ENCODE assay signal across 27 mouse cellular contexts in genomic region chr4:127485238-127485637, GRCm38 (mm10).
A peak's percentile ranks its signal among the peaks of the same experiment; 100 is the strongest.
DNase-seq lines count a peak whose midpoint lies in the region; ATAC-seq and TF ChIP-seq lines count a peak whose summit lies in the region.
"Had no signal": no experiment of that assay in that cellular context is flagged by ENCODE, and none has a peak within 500 bp of the region (broad histone marks: within the 10 kb centered on the region; RNA-seq: fewer than 3 reads in every experiment).

No protein-coding gene starts in this region.

- TF ChIP-seq EP300 in lung, postnatal 0 days (IDR thresholded peaks at IDR 0.05) = no peak

- no peak overlapping the region for H3K4me2 ChIP-seq in intestine, postnatal 0 days (replicated peaks; ENCODE audit: low read depth)
- H3K4me2 ChIP-seq in intestine, embryonic 15.5 days (replicated peaks) = no peak overlapping the region
- H3K4me2 ChIP-seq in lung, postnatal 0 days (replicated peaks; ENCODE audit: low read depth, low read length) = no peak overlapping the region
- H3K4me2 ChIP-seq: embryonic facial prominence, embryonic 13.5 days; forebrain, embryonic 13.5 days; hindbrain, embryonic 12.5 days; limb, embryonic 15.5 days; liver, embryonic 15.5 days; midbrain, embryonic 13.5 days; neural tube, embryonic 13.5 days had no signal

- no peaks in the 10 kb centered on the region for H3K4me1 ChIP-seq in intestine, postnatal 0 days (replicated peaks; ENCODE audit: control insufficient read depth, insufficient read depth, low read length)
- H3K4me1 ChIP-seq in intestine, embryonic 15.5 days (replicated peaks) = no peaks in the 10 kb centered on the region
- no peaks in the 10 kb centered on the region for H3K4me1 ChIP-seq in lung, postnatal 0 days (ENCODE audit: insufficient read depth, low read depth, low read length)
- peaks cover 1% of the 10 kb centered on the region; the same call in 1 of the 2 replicates for H3K4me1 ChIP-seq in cortical plate, adult 2 months (ENCODE audit: control insufficient read depth, insufficient read depth, low read length)
- H3K4me1 ChIP-seq: embryonic facial prominence, embryonic 13.5 days; forebrain, embryonic 13.5 days; limb, embryonic 15.5 days; liver, embryonic 15.5 days had no signal

- TF ChIP-seq POLR2A in cortical plate, adult 2 months (IDR thresholded peaks at IDR 0.05; ENCODE audit: extremely low read depth, insufficient read depth, low read length) = no peak

- no peaks in the 10 kb centered on the region for H3K27me3 ChIP-seq in intestine, postnatal 0 days (replicated peaks; ENCODE audit: control insufficient read depth, insufficient read depth, low read length)
- H3K27me3 ChIP-seq in intestine, embryonic 15.5 days (replicated peaks) = no peaks in the 10 kb centered on the region
- H3K27me3 ChIP-seq in lung, postnatal 0 days (replicated peaks; ENCODE audit: insufficient read depth, low read length) = no peaks in the 10 kb centered on the region
- H3K27me3 ChIP-seq: embryonic facial prominence, embryonic 13.5 days; forebrain, embryonic 13.5 days; hindbrain, embryonic 12.5 days; limb, embryonic 15.5 days; liver, embryonic 15.5 days; midbrain, embryonic 13.5 days; neural tube, embryonic 13.5 days had no signal

- DNase-seq in lung, postnatal 0 days (ENCODE audit: low spot score) = no peak
- DNase-seq in lung, postnatal 14 days = no peak
- DNase-seq in R1 (ENCODE audit: low read depth, low spot score) = peak; percentile 30
- DNase-seq in gastrocnemius, postnatal 25 days = no peak
- DNase-seq: cerebellum, adult 11-12 months; embryo, embryonic 11 days; kidney, adult 8-10 months; kidney, postnatal 25 days; layer of hippocampus, adult 9-11 months; left cerebral cortex, postnatal 4 days; right cerebral cortex, adult 18-20 months; right cerebral cortex, postnatal 4 days; thymus, adult 2 months; thymus, postnatal 4 days had no signal

- peak; percentile 25 for TF ChIP-seq CTCF in intestine, postnatal 0 days (IDR thresholded peaks at IDR 0.05; ENCODE audit: low read depth)
- TF ChIP-seq CTCF in lung, postnatal 0 days (IDR thresholded peaks at IDR 0.05) = 0 out of 2 replicates have a peak, but pooled peaks have one; percentile 4
- 0 out of 2 replicates have a peak, but pooled peaks have one; percentile 10 for TF ChIP-seq CTCF in cortical plate, adult 2 months (IDR thresholded peaks at IDR 0.05; ENCODE audit: extremely low read depth, insufficient read depth, low read length)

- no peaks in the 10 kb centered on the region for H3K9me3 ChIP-seq in intestine, postnatal 0 days (ENCODE audit: control insufficient read depth)
- H3K9me3 ChIP-seq in intestine, embryonic 15.5 days = no peaks in the 10 kb centered on the region
- H3K9me3 ChIP-seq in lung, postnatal 0 days (ENCODE audit: low read length) = no peaks in the 10 kb centered on the region
- H3K9me3 ChIP-seq: embryonic facial prominence, embryonic 13.5 days; forebrain, embryonic 13.5 days; hindbrain, embryonic 12.5 days; limb, embryonic 15.5 days; liver, embryonic 15.5 days; midbrain, embryonic 13.5 days; neural tube, embryonic 13.5 days had no signal

- WGBS in intestine, postnatal 0 days = 78% methylated on average over 5 of the region's 5 CpGs
- WGBS in intestine, embryonic 15.5 days = 77% methylated on average over 5 of the region's 5 CpGs
- 71% methylated on average over 5 of the region's 5 CpGs for WGBS in lung, postnatal 0 days

- H3K36me3 ChIP-seq in intestine, postnatal 0 days (ENCODE audit: control insufficient read depth, insufficient read depth) = no peaks in the 10 kb centered on the region
- H3K36me3 ChIP-seq in intestine, embryonic 15.5 days = no peaks in the 10 kb centered on the region
- no peaks in the 10 kb centered on the region for H3K36me3 ChIP-seq in lung, postnatal 0 days (ENCODE audit: insufficient read depth, low read length)
- H3K36me3 ChIP-seq: embryonic facial prominence, embryonic 13.5 days; hindbrain, embryonic 12.5 days; limb, embryonic 15.5 days; liver, embryonic 15.5 days; midbrain, embryonic 13.5 days; neural tube, embryonic 13.5 days had no signal

- no peak for ATAC-seq in intestine, postnatal 0 days
- no peak for ATAC-seq in intestine, embryonic 15.5 days
- ATAC-seq in lung, postnatal 0 days = no peak
- ATAC-seq: forebrain, embryonic 13.5 days; inflammation-experienced regulatory T-cells, adult 6 months; midbrain, embryonic 13.5 days had no signal

- H3K4me3 ChIP-seq in intestine, postnatal 0 days (ENCODE audit: low read depth, low read length) = no peak overlapping the region
- no peak overlapping the region for H3K4me3 ChIP-seq in intestine, embryonic 15.5 days (replicated peaks)
- no peak overlapping the region for H3K4me3 ChIP-seq in lung, postnatal 0 days (ENCODE audit: low read depth, low read length)
- no peak overlapping the region for H3K4me3 ChIP-seq in cortical plate, adult 2 months (ENCODE audit: insufficient read depth, low read length)
- H3K4me3 ChIP-seq: embryonic facial prominence, embryonic 13.5 days; erythroblast, embryonic 14.5 days; forebrain, embryonic 13.5 days; hindbrain, embryonic 12.5 days; limb, embryonic 15.5 days; liver, embryonic 15.5 days; midbrain, embryonic 13.5 days; myocyte; neural tube, embryonic 13.5 days had no signal

- H3K27ac ChIP-seq in intestine, postnatal 0 days (ENCODE audit: low read depth, low read length) = no peak overlapping the region
- no peak overlapping the region for H3K27ac ChIP-seq in intestine, embryonic 15.5 days
- no peak overlapping the region for H3K27ac ChIP-seq in lung, postnatal 0 days (ENCODE audit: low read length)
- H3K27ac ChIP-seq in cortical plate, adult 2 months (ENCODE audit: insufficient read depth, low read length) = no peak overlapping the region
- H3K27ac ChIP-seq: embryonic facial prominence, embryonic 13.5 days; forebrain, embryonic 13.5 days; hindbrain, embryonic 12.5 days; limb, embryonic 15.5 days; liver, embryonic 15.5 days; midbrain, embryonic 13.5 days; neural tube, embryonic 13.5 days had no signal

- H3K9ac ChIP-seq in intestine, postnatal 0 days (ENCODE audit: low read depth, low read length) = no peak overlapping the region
- H3K9ac ChIP-seq in intestine, embryonic 15.5 days = no peak overlapping the region
- H3K9ac ChIP-seq in lung, postnatal 0 days (replicated peaks; ENCODE audit: low read depth) = no peak overlapping the region
- H3K9ac ChIP-seq: embryonic facial prominence, embryonic 13.5 days; forebrain, embryonic 13.5 days; hindbrain, embryonic 12.5 days; limb, embryonic 15.5 days; liver, embryonic 15.5 days; midbrain, embryonic 13.5 days; neural tube, embryonic 13.5 days had no signal
